Mouse (Mus musculus) liver, embryonic 14.5 days (tissue): ENCODE results near the gene Apaf1.

Experiments used
- CTCF ChIP-seq: IDR thresholded peaks from 2 replicates; pipeline ENCODE4 v1.5.1; 2016; ENCODE audit warnings: antibody characterized with exemption, low read depth, control low read depth
- EP300 ChIP-seq: IDR thresholded peaks from 2 replicates; pipeline ENCODE4 v1.6.1; 2016; ENCODE audit warnings: antibody characterized with exemption, low read depth

DNA sequence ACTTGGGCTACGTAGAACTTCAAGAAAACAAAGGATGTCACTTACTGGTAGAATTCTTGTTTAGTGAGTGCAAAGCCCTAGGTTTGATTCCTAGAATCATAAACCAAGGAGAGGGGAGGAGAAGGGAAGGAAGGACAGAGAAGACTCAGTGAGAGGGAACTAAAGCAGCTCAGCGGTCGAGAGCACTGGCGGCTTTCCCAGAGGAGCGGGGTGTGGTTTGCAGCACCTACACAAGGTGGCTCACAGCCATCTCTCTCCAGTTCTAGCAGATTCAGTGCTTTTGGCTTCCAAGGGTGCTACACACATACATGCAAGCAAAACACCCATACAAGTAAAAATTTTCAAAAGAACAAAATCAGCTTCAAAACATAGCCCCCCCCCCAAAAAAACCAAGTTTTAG, 82.7 kb downstream of the Apaf1 start:
- TF ChIP-seq CTCF (no peak), EP300 (no peak)
